Mouse (Mus musculus): Measurements from ENCODE around the gene Nbl1. TPM values are rescaled to one million over a fixed set of nuclear protein-coding genes. Genes with fewer than 3 reads are reported as not detected.

The Nbl1 gene
- total RNA-seq, 2 experiments from 2014 or later: 19.6 to 20.8 TPM

DNA sequence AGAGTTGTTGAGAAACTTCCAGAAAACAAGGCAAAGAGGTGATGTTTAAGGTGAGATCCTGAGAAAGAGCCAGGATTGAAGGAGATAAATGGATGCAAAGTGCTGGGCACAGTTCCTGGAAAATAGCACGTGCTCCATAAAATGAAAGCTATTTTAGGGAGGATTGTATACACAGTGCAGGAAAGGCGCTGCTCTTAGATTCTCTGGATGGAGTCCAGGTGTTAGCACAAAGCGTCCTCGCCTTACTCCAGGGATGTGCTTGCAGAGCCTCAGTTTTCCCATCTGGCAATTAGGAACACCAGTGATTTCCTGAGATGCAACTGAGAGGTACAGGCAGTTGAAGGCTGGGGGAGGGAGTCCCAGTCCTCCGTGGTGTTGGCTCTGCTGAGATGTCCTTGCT is 3.4 kb upstream of the Nbl1 start:
- no peak for DNase-seq

DNA sequence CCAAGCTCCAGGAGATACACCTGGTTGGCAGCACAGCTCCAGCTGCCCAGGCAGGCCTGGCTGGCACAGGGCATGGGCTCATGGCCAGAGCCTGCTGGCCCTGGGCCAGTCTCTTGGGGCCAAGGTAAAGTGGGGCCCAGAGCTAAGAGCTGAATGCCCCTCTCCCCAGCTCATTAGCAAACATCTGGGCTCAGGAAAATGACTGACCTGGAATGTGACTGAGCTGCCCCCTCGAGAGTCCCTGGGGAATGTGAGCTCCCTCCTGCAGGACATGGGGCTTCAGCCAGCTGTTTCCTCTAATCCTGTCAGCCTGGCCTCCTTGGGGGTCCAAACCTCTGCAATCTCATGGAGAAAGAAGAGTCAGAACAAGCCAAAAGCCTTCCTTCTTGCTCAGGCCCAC is 2.6 kb upstream of the Nbl1 start:
- peak; percentile 43 for DNase-seq

DNA sequence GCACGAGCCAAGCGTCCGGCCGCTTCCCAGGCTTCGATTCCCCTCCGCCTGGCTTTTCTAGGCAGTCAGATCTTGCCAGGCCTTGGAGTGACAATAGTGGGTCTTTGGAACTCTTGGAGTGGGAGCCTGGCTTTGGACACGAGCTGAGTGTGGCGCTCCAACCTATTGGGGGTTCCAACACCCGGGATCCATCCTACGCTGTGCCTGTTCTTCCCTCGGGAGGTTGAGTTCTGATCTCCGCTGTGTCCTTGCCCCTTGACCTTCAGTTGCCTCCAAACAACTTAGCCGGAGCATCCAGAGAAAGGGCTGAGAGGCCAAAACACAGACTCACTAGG is 370 bp upstream of the Nbl1 start:
- DNase-seq: no peak

DNA sequence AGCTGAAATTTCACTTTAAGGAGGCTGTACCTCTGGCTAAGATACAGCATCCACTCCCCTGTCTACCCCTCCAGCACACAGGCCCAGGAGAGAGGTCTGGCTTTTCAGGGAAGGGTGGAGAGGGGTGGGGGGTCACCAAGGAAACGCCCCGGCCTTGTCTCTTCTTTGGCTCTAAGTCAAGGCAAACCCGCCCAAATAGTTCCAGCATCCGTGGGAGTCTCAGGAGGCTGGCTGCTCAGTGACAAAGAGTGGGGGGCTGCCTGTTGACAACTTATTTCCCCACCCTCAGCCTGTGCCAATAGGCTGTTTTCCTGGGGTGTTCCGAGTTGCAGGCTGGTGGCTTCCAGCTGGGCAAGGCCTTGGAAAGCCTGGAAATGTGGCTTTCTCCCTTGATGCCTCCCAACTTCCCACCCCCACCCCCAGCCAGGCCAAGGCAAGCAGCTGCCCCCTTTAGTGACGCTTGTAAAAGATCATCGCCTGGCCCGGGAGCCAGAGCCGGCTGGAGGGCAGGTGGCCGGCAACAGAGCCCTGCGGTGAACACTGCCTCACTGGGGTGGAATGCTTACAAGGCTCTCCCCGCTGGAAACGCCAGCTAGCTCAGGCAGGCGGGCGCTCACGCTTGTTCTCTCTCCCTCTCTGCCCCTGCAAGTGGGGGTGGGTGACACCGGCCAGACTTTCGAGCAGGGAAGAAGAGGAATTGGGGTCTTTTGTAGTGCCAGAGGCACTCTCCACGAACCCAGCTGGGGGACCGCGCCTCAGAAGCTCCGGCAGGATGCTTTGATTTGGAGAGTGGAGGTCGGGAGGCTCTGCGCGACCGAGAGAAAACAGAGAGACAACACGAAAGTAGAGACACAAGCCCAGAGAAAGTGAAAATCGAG is 1.1 kb downstream of the Nbl1 start:
- DNase-seq: peak; percentile 60

DNA sequence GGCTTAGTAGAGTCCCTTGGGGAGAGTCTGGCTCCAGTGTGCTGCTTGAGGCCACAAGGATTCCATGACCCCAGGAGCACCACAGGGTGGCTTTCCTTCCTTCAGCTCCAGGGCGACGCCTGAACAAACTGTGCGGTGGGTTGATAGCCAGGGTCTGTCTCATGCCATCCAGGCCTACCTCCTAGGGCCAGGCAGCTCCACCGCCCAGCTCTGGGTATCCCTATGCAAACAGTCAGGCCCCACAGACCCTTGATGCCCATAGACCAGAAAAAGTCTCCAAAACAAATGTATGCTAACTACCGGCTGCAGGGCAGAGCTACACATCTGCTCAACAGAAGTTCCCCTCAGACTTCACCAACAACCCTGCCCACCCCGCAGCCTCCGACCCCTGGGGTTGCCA is 1.7 kb downstream of the Nbl1 start:
- DNase-seq: no peak

DNA sequence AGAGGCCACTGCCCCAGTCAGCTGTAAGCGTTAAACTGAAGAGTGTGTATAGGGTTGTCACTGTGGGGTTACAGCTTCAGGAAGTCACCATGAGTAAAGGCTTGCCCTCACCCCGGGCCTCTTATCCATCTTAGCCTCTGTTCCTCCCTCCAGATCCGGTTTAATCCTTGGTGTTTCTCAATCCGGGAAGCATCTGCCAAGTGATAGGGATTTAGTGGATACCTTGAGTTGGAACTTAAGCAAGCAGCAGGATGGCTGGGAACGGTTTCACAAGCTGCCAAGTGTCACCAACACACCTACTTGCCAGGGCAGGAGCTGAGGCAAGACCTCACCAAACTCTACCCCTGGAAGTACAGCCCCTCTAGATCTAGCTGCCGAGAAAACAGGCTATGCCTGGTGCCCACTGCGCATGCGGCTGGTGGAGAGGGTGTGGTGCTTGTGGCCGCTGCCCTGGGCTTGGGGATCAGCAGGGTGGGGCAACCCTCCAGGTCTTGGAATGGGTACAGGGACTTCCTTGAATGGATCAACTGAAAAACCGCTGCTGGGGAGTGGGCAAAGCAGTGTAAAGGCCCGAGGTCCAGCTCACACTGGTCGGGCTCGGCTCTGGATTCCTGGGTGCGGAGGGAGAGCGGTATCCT is 2.4 kb downstream of the Nbl1 start:
- DNase-seq: no peak

DNA sequence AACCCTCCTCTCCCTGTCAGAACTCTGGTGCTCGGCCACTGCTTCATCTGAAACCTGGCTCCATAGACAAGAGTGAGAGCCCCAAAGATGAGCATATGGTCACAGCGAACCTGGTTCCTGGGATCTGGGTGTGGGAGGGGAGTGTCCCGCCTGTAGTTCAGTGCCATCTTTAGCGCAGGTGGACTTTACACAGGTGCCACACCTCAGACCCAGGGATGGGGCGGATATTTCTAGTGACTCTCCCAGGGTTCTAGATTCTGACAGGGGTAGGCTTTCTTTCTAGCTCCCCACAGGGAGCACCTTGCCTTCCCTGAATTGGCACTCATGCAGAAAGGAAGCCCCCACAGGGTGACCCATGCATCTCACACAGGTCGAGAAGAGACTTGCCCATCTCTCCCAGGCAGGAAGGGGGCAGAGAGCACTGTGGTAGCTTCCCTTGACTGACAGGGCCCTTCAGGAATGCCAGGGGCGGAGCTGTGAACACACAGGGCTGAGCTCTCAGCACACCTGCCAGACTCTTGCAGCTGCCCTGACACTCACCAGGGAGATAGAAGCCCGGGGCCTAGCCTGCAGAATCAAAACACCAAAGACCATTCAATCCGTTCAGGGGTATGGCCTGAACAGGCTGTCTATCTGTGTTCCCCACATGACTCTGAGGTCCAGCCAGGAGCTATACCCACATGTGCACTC is 3.7 kb downstream of the Nbl1 start:
- no peak for DNase-seq

DNA sequence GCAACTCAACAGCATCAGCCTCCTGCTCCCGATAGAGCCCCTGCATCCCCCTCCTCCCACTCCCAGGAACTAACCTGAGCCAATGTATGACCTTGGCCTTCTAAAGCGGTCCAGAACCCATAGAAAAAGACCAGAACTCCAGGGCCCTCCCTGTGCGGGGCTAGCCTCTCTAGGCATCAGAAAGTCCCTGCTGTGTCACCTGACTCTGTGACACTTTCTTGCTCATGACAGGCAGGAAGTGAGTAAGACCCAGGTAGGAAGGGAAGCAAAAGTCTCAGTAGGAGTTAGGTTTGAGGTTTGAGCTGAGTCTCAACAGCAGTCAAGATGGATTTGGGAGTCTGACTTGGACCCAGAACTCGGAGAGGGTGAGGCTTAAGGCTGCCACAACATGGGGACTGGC is 5.8 kb downstream of the Nbl1 start:
- DNase-seq: no peak

DNA sequence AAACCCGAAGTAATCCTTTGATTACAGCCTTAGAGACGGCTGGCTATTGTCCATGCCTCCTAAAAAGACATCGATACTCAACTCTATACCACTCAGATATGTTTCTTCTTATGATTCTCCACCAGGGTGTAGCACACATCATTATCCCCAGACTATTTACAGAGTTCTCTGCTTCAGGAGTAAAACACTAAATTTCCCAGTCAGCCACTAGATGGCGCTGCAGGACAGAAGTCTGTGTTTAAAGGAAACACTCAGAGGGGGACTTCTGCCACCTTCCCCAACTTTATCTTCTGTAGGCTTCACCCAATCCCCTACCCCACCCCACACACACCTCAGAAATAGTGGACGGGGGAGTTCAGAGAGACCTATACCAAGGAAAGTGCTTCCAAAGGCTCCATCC is 6.8 kb downstream of the Nbl1 start:
- DNase-seq: peak; percentile 94

DNA sequence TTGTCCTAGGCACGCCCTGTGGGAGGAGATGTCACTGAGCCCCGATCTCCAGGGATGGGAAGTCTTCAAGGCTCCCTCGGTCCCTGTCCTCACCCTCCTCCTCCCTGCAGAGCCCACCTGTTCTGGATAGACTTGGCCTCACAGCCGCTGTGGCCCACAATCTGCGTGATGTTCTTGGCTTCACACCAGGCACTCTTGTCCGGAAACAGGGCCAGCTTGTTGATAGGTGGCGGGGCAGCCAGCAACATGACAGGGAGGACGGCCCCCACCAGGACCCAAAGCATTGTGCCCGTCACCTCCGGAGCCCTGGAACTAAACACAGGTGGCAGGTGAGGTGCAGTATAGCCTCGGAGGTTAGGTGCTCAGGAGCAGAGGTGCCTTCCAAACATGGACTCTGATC is 7.5 kb downstream of the Nbl1 start:
- no peak for DNase-seq

DNA sequence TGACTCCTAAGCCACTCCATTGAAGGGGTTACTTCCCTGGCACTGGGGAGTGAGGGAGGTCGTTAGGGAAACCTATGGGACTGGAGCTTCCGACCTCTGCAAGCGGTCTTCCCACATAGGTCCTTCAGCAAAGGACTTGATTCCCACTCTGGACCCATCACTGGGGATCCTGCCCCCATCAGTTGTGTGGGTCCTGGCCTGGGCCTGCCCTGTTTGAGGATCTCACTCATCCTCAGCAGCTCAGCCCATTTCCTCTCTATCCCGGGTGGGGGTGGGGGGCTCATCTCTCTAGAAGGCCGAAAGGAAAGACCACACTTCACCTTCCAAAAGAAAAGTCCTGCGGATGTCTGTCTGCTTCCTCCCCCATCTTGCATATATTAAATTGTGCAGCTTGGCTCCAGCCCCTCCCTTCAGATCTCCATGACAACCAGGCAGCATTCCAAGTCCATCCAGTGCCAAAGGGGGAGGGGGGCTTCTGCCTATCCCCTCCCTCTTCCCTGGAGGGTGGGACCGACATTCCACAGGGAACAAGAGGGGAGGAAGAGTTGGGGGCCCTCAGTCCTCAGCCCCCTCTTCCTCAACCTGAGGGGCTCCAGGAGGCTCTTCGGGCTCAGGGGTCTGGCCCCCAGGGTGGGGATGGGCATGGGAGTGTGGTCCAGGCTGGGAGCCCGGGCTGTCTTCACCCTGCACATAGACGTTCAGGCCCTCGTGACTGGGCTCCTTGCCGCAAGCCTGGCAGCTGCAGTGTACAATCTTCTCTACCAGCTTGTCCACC is 9.8 kb downstream of the Nbl1 start:
- DNase-seq: no peak

DNA sequence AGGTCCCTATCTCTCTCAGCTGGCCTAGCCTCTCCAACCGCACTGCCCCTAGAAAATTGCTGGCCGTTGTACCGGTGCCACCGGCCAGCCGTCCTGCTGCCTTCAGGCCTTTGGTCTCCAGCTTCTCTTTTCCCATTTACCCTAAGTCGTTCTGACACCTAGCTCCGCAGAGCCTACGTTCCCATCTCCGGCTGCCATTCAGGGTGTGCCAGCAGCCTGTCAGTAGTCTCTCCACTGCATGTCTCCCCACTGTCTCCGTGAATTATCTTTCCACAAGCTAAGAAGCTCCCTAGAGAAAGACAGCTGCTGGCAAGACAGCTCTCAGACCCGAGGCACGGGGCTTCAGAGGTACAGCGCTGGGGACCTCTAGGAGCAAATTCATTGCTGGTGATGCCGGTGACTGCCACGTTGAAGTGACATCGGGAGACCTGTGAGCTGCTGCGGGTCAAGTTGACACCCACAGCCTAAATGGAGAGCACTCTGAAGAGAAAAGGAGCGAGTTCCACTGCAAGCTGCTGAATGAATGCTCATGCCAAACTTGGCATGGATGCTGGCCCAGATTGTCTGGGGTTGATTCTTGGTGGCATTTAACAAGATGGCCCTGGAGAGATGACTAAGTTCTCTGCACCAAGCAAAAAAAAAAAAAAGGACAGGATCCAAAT is 11.4 kb downstream of the Nbl1 start:
- no peak for DNase-seq

DNA sequence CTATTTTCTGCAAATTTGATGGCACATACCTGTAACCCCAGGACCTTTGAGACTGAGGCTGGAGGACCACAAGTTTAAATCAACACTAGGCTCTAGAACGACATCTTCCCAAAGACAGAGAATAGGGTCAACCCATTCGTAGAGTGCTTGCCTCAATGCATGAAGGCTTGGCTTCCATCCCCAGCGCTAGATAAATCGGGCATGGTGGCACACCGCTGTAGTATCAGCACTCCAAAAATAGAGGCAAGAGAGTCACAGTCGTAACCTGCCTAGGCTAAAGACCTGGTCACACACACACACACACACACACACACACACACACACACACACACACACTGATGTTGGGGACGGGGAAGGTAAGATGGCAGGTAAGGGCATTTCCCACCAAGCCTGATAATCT is 12.5 kb downstream of the Nbl1 start:
- DNase-seq: no peak

DNA sequence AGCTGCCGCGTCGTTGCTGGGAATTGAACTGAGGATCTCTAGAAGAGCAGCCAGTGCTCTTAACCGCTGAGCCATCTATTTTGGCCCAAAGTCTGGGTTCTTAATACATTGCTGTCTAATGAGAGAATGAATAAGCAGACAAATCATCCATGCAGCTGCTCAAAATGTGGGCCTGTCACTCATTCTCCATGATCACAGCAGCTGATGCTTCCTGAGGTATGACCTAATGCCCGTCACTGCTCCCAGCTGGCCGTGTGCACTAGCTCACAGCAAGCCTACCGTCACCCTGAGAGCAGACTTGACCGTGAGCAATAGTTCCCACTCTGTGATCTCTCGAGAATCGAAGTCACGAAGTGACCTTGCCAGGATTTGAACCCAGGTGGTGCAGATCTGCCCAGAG is 13.4 kb downstream of the Nbl1 start:
- DNase-seq: no peak

DNA sequence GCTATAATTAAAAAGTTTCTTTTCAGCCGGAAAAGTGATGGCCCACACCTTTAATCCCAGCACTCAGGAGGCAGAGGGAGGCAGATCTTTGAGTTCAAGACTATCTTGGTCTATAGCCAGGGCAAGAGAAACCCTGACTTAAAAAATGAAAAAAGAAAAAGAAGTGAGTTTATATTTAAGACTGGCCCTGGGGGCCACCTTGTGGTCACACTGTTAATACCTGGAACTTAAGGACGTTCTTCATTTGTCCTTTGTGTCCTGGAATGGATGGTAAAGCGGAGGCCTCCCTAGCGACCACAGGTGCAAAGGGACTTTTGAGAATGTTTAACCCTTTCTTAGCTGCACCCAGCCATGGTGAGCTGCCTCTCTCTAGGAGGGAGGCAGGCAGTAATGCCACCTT is 14.1 kb downstream of the Nbl1 start:
- DNase-seq: no peak

DNA sequence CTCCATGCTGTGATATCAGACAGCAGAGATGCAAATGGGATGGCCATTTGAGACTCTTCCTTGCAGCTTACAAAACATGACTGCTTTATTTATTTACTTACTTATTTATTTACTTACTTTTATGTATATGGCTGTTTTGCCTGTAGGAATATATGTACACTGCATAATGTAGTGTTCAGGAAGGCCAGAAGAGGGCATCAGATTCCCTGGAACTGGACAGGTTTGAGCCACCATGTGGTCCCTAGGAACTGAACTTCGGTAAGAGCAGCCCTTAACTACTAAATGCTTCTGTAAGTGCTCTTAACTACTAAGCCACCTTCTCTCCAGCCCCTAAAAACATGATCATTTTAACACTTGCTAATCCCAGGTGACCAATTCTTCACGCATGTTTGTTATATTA is 14.5 kb downstream of the Nbl1 start:
- DNase-seq: no peak

DNA sequence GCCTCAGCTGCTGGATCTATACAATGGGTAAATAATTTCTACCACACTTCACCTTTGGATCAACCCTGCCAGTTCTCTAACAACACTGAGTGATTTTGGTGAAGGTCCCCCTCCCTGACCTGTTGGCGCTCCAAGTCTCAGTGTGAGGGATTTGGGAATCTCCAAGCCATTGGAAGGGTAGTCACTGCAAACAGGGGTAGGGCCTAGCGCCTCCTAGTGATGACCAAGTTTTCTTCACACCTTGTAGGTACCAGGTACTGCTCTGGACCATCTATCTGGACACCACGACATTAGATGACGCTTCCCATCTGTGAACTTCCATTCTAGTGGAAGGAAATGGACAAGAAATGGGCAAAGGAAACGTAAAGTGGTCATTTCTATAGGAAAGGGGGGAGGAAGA is 16.9 kb downstream of the Nbl1 start:
- DNase-seq: no peak

DNA sequence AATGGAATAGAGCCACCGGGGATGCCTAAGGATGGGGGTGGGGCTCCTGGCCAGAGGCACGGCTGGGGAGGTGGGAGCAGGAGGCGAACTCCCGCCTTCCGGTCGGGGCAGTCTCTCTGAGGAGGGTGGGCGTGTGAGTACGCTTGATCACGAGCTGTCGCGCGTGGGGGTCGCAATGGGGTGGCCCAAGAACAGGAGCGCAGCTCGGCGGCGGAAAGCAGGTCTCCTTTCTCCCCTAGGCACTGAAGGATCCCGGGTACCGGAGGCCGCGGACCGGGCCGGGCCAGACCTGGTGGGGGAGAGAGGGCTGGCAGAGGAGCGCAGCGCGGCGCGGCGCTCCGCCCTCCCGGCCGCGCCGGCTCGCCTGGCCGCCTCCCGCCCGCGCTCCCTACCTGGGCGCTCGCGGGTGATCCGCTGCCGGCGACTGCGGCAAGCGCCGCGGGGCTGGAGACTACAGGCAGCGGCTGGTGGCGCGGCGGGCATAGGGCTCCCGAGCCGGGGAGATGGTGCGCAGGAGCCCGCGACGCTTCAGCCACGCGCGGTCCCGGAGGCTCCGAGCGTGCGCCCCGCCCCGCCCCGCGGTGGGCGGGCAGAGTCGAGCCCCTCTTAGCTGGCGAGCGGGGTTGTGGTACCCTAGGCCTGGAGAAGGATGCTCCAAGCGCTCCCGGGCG is 17.6 kb downstream of the Nbl1 start, which contains the start of gene Htr6:
Gene Htr6 (minus strand): TSS at position 530 of the 671 bp plus-strand sequence.
- no peak for DNase-seq

DNA sequence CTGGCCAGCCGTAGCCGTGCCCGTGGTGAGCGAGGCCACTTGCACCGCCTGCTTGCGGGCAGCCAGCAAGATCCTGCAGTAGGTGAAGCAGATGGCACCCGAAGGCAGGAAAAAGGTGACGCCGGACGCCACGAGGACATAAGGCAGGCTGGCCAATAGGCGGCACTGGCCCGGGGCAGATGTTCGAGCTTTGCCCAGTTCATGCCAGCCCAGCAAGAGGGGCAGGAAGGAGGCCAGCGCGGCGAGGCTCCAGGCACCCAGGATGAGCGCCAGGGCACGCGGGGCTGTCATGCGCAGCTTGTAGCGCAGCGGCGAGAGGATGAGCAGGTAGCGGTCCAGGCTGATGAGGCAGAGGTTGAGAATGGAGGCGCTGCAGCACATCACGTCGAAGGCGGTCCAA is 18.7 kb downstream of the Nbl1 start:
- DNase-seq: no peak

DNA sequence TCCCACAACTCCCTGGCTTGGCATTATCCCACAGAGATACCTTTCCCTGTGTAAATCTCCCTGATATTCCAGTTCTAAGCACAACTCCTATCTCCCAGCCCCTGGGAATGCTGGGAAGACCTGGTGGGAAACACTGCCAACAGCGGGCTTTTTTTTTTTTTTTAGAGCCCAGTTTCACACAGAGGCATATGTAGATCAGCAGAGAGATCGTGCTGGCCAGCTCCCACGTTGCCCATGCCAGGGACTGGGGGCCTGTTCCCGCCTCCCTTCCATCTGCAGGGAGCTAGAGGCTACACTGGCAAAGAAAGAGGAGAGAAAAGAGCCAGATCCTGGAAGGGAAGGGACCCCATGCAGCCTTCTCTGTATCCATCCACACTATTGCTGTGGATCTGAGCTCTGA is 24.5 kb downstream of the Nbl1 start:
- no peak for DNase-seq

DNA sequence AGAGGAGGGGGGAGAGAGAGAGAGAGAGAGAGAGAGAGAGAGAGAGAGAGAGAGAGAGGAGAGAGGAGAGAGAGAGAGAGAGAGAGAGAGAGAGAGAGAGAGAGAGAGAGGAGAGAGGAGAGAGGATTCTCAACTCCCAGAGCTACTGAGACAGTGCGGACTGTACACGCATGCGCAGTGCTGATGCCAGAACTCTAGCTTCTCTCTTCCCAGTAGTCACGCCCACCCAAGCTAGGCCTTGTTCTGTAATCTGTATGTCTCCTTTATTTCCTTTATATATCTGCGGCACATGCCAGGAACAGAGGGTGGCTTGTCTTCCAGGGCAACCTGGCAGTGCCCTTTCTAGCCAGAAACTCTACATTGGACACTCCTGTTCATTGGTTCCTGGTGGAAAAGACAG is 28.0 kb downstream of the Nbl1 start:
- no peak for DNase-seq

DNA sequence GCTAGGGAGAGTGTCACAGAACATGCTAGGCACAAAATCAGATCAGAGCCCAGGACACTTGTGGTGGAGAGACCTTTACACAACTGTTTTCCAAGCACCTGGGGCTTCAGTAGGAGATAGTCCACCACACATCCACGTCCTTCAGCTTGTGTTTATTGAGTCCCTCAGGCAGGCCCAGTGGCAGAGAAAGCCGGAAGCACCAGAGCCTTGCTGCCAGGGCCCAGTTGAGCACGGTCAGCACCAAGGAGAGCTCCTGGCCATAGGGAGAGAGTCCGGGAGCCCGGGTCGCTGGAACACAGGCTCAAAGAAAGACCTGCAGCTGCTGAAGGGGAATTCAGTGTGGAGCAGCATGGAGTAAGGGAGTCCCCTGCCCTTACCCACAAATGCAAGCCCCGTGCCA is 33.2 kb downstream of the Nbl1 start:
- peak; percentile 81 for DNase-seq
